Mouse (Mus musculus): ENCODE results near the gene Sort1. TPM values are rescaled to one million over a fixed set of nuclear protein-coding genes. Genes with fewer than 3 reads are reported as not detected.

The Sort1 gene
- total and polyA plus RNA-seq, 2 experiments from 2014 or later: 7.4 to 33.5 TPM

DNA sequence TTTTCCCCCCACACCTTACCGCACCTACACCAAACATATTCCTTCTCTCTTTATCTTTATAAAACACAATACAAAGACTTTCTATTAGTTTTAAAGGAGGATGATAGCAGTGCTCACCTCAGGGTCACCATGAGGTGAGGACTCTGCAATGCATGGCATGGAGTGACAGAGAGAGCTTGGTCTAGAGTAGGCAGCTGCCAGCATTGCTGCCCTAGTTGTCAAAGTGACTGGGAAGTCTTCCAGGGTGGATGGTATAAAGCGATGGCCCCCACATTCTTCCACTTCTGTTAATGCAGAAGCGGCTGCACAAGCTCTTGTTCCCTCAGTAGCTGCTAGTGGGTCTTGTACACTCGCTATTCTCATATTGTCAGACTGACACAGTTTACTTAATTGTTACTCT, 29.3 kb downstream of the Sort1 start:
- Histone ChIP-seq H3K4me1 (ENCODE audit: control insufficient read depth, insufficient read depth) (peaks cover 38% of the 10 kb centered on the region), H3K4me3 (ENCODE audit: low read depth, low read length) (no peak overlapping the region), H3K27ac (ENCODE audit: low read depth) (peak overlapping the region; percentile 36), H3K27me3 (ENCODE audit: control insufficient read depth, insufficient read depth, low read length) (no peaks in the 10 kb centered on the region), H3K9me3 (replicated peaks; ENCODE audit: control insufficient read depth, low read length) (no peaks in the 10 kb centered on the region), H3K9ac (replicated peaks; ENCODE audit: low read depth, low read length) (no peak overlapping the region), H3K4me2 (ENCODE audit: low read depth, low read length) (no peak overlapping the region), H3K36me3 (replicated peaks; ENCODE audit: control insufficient read depth, insufficient read depth, low read length) (0 out of 2 replicates have a peak, but pooled peaks cover 12% of the 10 kb centered on the region)
- ATAC-seq (ENCODE audit: insufficient read depth, low read depth) (peak; percentile 80), DNase-seq (ENCODE audit: low spot score) (peak; percentile 63)
- TF ChIP-seq CTCF (IDR thresholded peaks at IDR 0.05; ENCODE audit: low read depth) (no peak), EP300 (IDR thresholded peaks at IDR 0.05; ENCODE audit: low read depth) (no peak)
- 43% methylated on average over 4 of the region's 4 CpGs for WGBS

DNA sequence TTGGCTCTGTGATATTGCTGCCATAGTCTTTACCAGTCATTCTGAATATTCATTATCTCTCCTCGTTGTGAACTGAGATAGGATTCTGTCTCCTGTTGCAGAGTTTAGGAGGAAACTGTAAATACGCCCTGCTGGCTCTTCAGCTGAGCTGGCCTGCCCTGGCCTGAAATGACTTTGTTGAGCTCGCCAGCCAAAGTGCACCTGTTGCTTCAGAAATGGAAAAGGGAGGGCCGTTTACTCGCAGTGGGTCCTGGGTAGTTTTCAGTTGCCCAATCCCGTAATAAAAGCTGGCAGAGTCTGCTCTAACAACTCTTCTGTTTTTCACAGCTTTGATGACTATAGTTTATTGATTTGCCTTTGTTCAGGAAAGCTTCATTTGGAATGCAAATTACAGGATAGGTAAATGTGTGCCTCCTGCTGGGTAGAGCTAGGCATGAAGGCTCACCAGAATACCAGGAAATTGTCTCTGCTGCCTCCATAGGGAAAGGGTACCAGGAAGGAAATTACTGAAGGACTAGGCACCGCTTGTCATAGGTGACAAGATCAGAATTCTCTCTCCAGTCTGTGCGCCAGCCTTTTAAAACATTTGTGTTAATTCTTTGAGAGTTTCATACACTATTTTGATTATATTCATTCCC, 30.3 kb downstream of the Sort1 start:
- WGBS: 72% methylated on average over 8 of the region's 8 CpGs
- no peak overlapping the region for H3K4me3 ChIP-seq (ENCODE audit: low read depth, low read length)
- H3K9ac ChIP-seq (replicated peaks; ENCODE audit: low read depth, low read length): no peak overlapping the region
- DNase-seq (ENCODE audit: low spot score) (no peak), ATAC-seq (ENCODE audit: insufficient read depth, low read depth) (no peak)
- H3K9me3 ChIP-seq (replicated peaks; ENCODE audit: control insufficient read depth, low read length): no peaks in the 10 kb centered on the region
- H3K36me3 ChIP-seq (replicated peaks; ENCODE audit: control insufficient read depth, insufficient read depth, low read length): 0 out of 2 replicates have a peak, but pooled peaks cover 9% of the 10 kb centered on the region
- no peak overlapping the region for H3K4me2 ChIP-seq (ENCODE audit: low read depth, low read length)
- no peaks in the 10 kb centered on the region for H3K27me3 ChIP-seq (ENCODE audit: control insufficient read depth, insufficient read depth, low read length)
- no peak for TF ChIP-seq EP300 (IDR thresholded peaks at IDR 0.05; ENCODE audit: low read depth)
- TF ChIP-seq CTCF (IDR thresholded peaks at IDR 0.05; ENCODE audit: low read depth): no peak; the same call in 1 of the 2 replicates
- no peak overlapping the region for H3K27ac ChIP-seq (ENCODE audit: low read depth)
- peaks cover 38% of the 10 kb centered on the region for H3K4me1 ChIP-seq (ENCODE audit: control insufficient read depth, insufficient read depth)

DNA sequence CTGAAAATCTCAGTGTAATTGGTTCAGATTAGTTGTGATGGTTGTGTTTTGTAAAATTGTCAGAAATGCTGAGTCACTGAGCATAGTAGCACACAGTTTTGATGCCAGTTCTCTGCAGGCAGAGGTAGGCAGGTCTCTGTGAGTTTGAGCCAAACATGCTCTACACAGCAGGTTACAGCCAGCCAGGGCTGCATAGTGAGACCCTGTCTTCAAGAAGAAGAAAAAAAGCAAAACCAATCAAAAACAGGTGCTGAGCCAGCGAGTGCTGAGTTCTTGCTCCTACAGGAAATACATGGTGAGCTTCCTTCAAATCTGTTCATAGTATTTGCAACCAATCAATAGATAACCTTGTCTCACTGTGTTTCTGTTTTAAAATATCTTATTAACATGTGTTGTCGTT, 34.6 kb downstream of the Sort1 start:
- Histone ChIP-seq H3K4me3 (ENCODE audit: low read depth, low read length) (no peak overlapping the region), H3K36me3 (replicated peaks; ENCODE audit: control insufficient read depth, insufficient read depth, low read length) (no peaks in the 10 kb centered on the region), H3K4me2 (ENCODE audit: low read depth, low read length) (no peak overlapping the region), H3K9me3 (replicated peaks; ENCODE audit: control insufficient read depth, low read length) (no peaks in the 10 kb centered on the region), H3K27me3 (ENCODE audit: control insufficient read depth, insufficient read depth, low read length) (no peaks in the 10 kb centered on the region), H3K9ac (replicated peaks; ENCODE audit: low read depth, low read length) (no peak overlapping the region), H3K4me1 (ENCODE audit: control insufficient read depth, insufficient read depth) (peaks cover 12% of the 10 kb centered on the region), H3K27ac (ENCODE audit: low read depth) (no peak overlapping the region)
- DNase-seq (ENCODE audit: low spot score): no peak
- TF ChIP-seq CTCF (IDR thresholded peaks at IDR 0.05; ENCODE audit: low read depth) (no peak), EP300 (IDR thresholded peaks at IDR 0.05; ENCODE audit: low read depth) (no peak)
- WGBS: 58% methylated on average over 2 of the region's 2 CpGs
- ATAC-seq (ENCODE audit: insufficient read depth, low read depth): no peak

DNA sequence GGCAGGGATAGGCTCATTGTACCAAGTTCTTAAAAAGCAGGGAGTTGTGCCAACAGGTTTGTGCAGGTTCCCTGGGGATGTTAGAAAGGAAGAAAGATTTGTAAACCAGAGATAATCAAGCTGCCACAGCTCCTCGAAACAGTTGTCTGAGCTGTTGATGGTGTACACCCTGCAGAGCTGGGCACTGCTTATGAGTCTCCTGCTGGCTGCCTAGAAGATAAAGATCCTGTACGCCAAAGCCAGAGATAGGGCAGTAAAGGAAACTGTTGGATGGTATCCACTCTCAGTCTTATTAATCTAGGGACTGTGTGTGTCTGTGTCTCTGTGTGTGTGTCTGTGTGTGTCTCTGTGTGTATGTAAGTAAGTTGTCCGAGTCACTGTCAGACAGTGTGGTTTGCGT, 37.8 kb downstream of the Sort1 start:
- peaks cover 11% of the 10 kb centered on the region; the same call in 1 of the 2 replicates for H3K36me3 ChIP-seq (replicated peaks; ENCODE audit: control insufficient read depth, insufficient read depth, low read length)
- H3K4me3 ChIP-seq (ENCODE audit: low read depth, low read length): no peak overlapping the region
- H3K4me1 ChIP-seq (ENCODE audit: control insufficient read depth, insufficient read depth): peaks cover 6% of the 10 kb centered on the region
- H3K27ac ChIP-seq (ENCODE audit: low read depth): no peak overlapping the region
- H3K4me2 ChIP-seq (ENCODE audit: low read depth, low read length): no peak overlapping the region
- ATAC-seq (ENCODE audit: insufficient read depth, low read depth): no peak
- no peak for DNase-seq (ENCODE audit: low spot score)
- H3K9me3 ChIP-seq (replicated peaks; ENCODE audit: control insufficient read depth, low read length): no peaks in the 10 kb centered on the region
- no peaks in the 10 kb centered on the region for H3K27me3 ChIP-seq (ENCODE audit: control insufficient read depth, insufficient read depth, low read length)
- TF ChIP-seq CTCF (IDR thresholded peaks at IDR 0.05; ENCODE audit: low read depth) (no peak), EP300 (IDR thresholded peaks at IDR 0.05; ENCODE audit: low read depth) (no peak)
- WGBS: 55% methylated on average over 4 of the region's 4 CpGs
- H3K9ac ChIP-seq (replicated peaks; ENCODE audit: low read depth, low read length): no peak overlapping the region

DNA sequence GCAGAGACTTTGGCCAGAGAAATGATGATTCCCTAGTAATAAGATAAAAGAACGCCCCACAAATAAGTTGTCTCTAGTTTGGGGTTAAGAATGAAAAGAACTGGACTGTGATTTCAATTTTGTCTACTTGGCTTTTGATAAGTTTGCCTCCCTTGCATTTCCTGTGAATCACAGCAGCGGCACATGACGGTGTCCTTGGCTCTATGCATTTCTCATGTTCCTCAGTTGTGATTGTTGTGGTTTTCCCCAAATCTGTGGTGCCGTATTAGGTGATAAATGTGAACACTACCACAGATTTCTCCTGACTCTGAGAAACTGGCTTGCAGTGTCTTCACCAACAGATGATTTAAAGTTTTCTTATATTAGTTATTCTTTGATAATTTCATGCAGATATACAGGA, 38.3 kb downstream of the Sort1 start:
- ATAC-seq (ENCODE audit: insufficient read depth, low read depth) (no peak), DNase-seq (ENCODE audit: low spot score) (no peak)
- Histone ChIP-seq H3K4me2 (ENCODE audit: low read depth, low read length) (no peak overlapping the region), H3K27me3 (ENCODE audit: control insufficient read depth, insufficient read depth, low read length) (no peaks in the 10 kb centered on the region), H3K36me3 (replicated peaks; ENCODE audit: control insufficient read depth, insufficient read depth, low read length) (peaks cover 11% of the 10 kb centered on the region; the same call in 1 of the 2 replicates), H3K27ac (ENCODE audit: low read depth) (no peak overlapping the region), H3K9ac (replicated peaks; ENCODE audit: low read depth, low read length) (no peak overlapping the region), H3K4me1 (ENCODE audit: control insufficient read depth, insufficient read depth) (peaks cover 6% of the 10 kb centered on the region), H3K4me3 (ENCODE audit: low read depth, low read length) (no peak overlapping the region), H3K9me3 (replicated peaks; ENCODE audit: control insufficient read depth, low read length) (no peaks in the 10 kb centered on the region)
- TF ChIP-seq EP300 (IDR thresholded peaks at IDR 0.05; ENCODE audit: low read depth): no peak
- TF ChIP-seq CTCF (IDR thresholded peaks at IDR 0.05; ENCODE audit: low read depth): no peak
- 72% methylated on average over 4 of the region's 4 CpGs for WGBS

DNA sequence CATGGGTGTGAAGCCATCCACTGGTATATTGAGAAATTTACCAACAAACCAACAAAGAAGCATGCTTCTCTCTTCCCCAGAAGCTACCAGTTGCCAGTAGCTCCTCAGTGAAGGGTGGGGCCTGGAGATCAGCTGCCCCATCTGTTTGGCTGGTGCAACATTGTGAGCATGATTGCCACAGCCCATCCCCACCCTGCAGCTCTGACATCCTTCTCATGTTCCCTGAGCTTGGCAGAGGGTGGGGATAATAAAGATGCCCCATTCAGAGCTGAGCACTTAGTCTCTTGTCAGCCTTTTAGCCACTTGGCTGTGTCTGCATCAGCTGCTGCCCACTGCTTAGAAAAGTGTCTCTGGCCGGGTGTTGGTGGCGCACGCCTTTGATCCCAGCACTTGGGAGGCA, 39.1 kb downstream of the Sort1 start:
- Histone ChIP-seq H3K27ac (ENCODE audit: low read depth) (no peak overlapping the region), H3K9ac (replicated peaks; ENCODE audit: low read depth, low read length) (no peak overlapping the region), H3K4me1 (ENCODE audit: control insufficient read depth, insufficient read depth) (peaks cover 6% of the 10 kb centered on the region), H3K4me3 (ENCODE audit: low read depth, low read length) (no peak overlapping the region), H3K27me3 (ENCODE audit: control insufficient read depth, insufficient read depth, low read length) (no peaks in the 10 kb centered on the region), H3K9me3 (replicated peaks; ENCODE audit: control insufficient read depth, low read length) (no peaks in the 10 kb centered on the region), H3K36me3 (replicated peaks; ENCODE audit: control insufficient read depth, insufficient read depth, low read length) (peaks cover 11% of the 10 kb centered on the region; the same call in 1 of the 2 replicates), H3K4me2 (ENCODE audit: low read depth, low read length) (no peak overlapping the region)
- DNase-seq (ENCODE audit: low spot score) (no peak), ATAC-seq (ENCODE audit: insufficient read depth, low read depth) (no peak)
- 90% methylated on average over 3 of the region's 3 CpGs for WGBS
- TF ChIP-seq CTCF (IDR thresholded peaks at IDR 0.05; ENCODE audit: low read depth) (no peak), EP300 (IDR thresholded peaks at IDR 0.05; ENCODE audit: low read depth) (no peak)

All from heart, postnatal 0 days (tissue).